Mouse (Mus musculus) limb, embryonic 13.5 days (tissue): ENCODE results near the gene Cartpt. TPM values are rescaled to one million over a fixed set of nuclear protein-coding genes. Genes with fewer than 3 reads are reported as not detected.

Experiments
- ATAC-seq: fragments of 200-750 bp; cut with Nextera tagmentation; 2 replicates; pipeline ENCODE4 v1.8.0; 2017; ENCODE audit warnings: low read depth, moderate number of reproducible peaks, moderate TSS enrichment; ENCODE audit not compliant: low FRiP score
- H3K27ac ChIP-seq: fragments of 300-500 bp; sonication (generic); 2 replicates; pipeline ENCODE4 v1.5.1; 2015; ENCODE audit warnings: inconsistent platforms, mild to moderate bottlenecking, moderate library complexity
- H3K27me3 ChIP-seq: fragments of 300-500 bp; sonication (generic); 2 replicates; pipeline ENCODE4 v1.6.1; 2015; ENCODE audit warnings: mild to moderate bottlenecking, inconsistent platforms
- H3K36me3 ChIP-seq: fragments of 300-500 bp; sonication (generic); 2 replicates; pipeline ENCODE4 v1.6.1; 2015; ENCODE audit warnings: inconsistent platforms, mild to moderate bottlenecking, moderate library complexity
- H3K4me1 ChIP-seq: fragments of 300-500 bp; sonication (generic); 2 replicates; pipeline ENCODE4 v1.6.1; 2015; ENCODE audit warnings: inconsistent platforms
- H3K4me2 ChIP-seq: fragments of 300-500 bp; sonication (generic); replicated peaks from 2 replicates; pipeline ENCODE4 v1.6.1; 2015; ENCODE audit warnings: inconsistent platforms, mild to moderate bottlenecking, moderate library complexity
- H3K4me3 ChIP-seq: fragments of 300-500 bp; sonication (generic); 2 replicates; pipeline ENCODE4 v1.5.1; 2015; ENCODE audit warnings: moderate library complexity, mild to moderate bottlenecking, inconsistent platforms
- H3K9ac ChIP-seq: fragments of 300-500 bp; sonication (generic); 2 replicates; pipeline ENCODE4 v1.6.1; 2015; ENCODE audit warnings: mild to moderate bottlenecking, inconsistent platforms
- H3K9me3 ChIP-seq: fragments of 300-500 bp; sonication (generic); 2 replicates; pipeline ENCODE4 v1.6.1; 2016; ENCODE audit warnings: inconsistent platforms
- WGBS: fragments of 180-500 bp; shearing (Covaris S2); methylation state at CpG from one replicate; pipeline ENCODE4 v1.1.7; 2015; 5-methylcytosine and 5-hydroxymethylcytosine counted together
- polyA plus RNA-seq: library from polyadenylated mRNA; unstranded; fragments of >200 nt; fragmentation: Nextera tagmentation; extraction: Ambion mirVana; gene quantifications from 2 replicates; pipeline ENCODE4 v1.2.1, GENCODE M21; 2015

Cartpt gene
- polyA plus RNA-seq = 0.18 and 0.32 TPM in 2 replicates

DNA sequence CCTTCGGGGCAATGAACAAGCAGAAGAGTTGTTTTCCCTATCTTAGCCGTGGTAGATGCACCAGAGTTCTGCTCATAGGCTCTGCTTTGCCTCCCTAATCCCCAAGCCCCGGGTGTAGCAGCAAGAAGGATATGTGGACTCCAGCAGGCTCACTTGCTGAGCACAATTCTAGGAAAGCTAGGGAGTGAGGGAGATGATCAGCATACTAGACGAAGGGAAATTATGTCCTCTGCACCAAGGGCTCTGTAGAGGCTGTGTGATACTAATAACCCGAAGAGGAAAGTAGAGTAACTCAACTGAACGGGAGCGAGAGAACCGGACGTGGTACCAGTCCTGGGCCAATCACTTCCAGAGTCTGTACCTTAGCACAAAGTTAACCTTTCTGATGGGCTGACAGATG, at the start of gene Cartpt:
TSS of gene Cartpt (minus strand) at position 127 of the 400 bp plus-strand sequence.
- H3K27me3 ChIP-seq = peaks cover 50% of the 10 kb centered on the region
- peaks cover 9% of the 10 kb centered on the region for H3K4me1 ChIP-seq
- no peak within 1 kb of the TSS for H3K9ac ChIP-seq
- no peak within 1 kb of the TSS for H3K27ac ChIP-seq
- peak within 1 kb of the TSS; percentile 25 for H3K4me3 ChIP-seq
- no peaks in the 10 kb centered on the region for H3K36me3 ChIP-seq
- H3K4me2 ChIP-seq = peak within 1 kb of the TSS; percentile 55
- H3K9me3 ChIP-seq = no peaks in the 10 kb centered on the region
- 45% methylated on average over 9 of the region's 9 CpGs for WGBS
- ATAC-seq = no peak

DNA sequence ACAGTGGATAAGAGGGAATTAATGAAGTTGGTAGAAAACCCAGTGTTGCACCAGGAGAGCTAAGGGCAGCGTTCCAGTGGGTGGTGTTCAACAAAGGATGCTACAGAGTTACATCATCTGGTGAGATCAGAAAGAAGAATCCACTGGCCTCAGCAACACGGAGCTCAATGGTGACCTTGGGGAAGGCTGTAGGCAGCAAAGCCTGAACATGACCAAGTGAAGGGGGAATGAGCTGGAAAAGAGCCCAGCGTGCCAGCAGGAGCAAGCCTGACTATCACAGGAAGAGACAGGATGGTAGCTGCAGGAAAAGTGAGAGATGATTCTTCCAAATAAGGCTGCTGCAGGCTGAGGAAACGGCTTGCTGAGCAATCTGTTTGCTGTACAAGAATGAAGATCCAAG, 46.5 kb upstream of the Cartpt start:
- no peak for ATAC-seq
- no peak overlapping the region for H3K9ac ChIP-seq
- peaks cover 47% of the 10 kb centered on the region for H3K36me3 ChIP-seq
- no peak overlapping the region for H3K4me3 ChIP-seq
- H3K9me3 ChIP-seq = no peaks in the 10 kb centered on the region
- no peaks in the 10 kb centered on the region for H3K4me1 ChIP-seq
- no peak overlapping the region for H3K27ac ChIP-seq
- no peak overlapping the region for H3K4me2 ChIP-seq
- no peaks in the 10 kb centered on the region for H3K27me3 ChIP-seq
- 85% methylated on average over 4 of the region's 4 CpGs for WGBS

DNA sequence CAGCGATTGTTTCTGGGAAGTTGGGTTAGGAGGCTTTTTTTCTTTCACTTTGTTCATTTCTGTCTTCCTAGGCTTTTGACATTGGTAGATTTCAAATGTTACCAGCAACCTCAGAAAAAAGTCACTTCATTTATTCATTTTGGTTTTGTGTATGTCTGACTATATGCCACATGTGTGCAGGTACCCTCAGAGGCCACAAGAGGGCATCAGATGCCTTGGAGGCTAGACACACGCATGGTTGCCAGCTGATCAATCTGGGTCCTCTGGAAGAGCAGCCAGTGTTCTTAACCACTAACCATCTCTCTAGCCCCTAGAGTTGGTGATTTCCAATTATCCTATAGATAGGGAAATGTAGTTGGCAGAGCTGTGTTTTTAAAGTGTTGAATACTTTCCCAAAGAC, 42.6 kb upstream of the Cartpt start:
- Histone ChIP-seq H3K27ac (no peak overlapping the region), H3K9ac (no peak overlapping the region), H3K27me3 (no peaks in the 10 kb centered on the region), H3K9me3 (no peaks in the 10 kb centered on the region), H3K4me1 (peaks cover 4% of the 10 kb centered on the region), H3K4me3 (no peak overlapping the region), H3K4me2 (no peak overlapping the region), H3K36me3 (peaks cover 13% of the 10 kb centered on the region)
- WGBS = 92% methylated on average over 2 of the region's 2 CpGs
- no peak for ATAC-seq

DNA sequence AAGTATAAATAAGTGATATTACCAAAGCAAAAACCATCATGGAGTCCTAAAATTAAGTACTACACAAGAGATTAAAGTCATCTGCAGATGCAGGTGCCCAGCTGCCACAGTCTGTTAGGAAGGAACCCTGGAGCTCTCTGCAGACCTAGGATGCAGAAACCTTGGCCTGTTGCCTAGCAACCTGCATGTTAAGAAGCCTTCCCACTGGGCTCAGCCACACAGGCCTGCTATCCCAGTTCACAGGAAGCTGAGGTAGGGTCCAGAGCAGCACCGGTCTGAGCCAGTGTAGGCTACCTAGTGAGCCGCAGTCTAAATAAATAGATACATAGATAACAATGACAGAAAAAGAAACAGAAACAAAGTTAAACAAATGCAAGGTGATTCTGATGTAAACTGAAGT, 39.7 kb upstream of the Cartpt start:
- Histone ChIP-seq H3K36me3 (peaks cover 6% of the 10 kb centered on the region; the same call in 1 of the 2 replicates), H3K4me3 (no peak overlapping the region), H3K4me2 (no peak overlapping the region), H3K4me1 (peaks cover 7% of the 10 kb centered on the region), H3K9me3 (no peaks in the 10 kb centered on the region), H3K27me3 (no peaks in the 10 kb centered on the region), H3K27ac (no peak overlapping the region), H3K9ac (no peak overlapping the region)
- WGBS = 24% methylated on average over 2 of the region's 2 CpGs
- ATAC-seq = no peak

DNA sequence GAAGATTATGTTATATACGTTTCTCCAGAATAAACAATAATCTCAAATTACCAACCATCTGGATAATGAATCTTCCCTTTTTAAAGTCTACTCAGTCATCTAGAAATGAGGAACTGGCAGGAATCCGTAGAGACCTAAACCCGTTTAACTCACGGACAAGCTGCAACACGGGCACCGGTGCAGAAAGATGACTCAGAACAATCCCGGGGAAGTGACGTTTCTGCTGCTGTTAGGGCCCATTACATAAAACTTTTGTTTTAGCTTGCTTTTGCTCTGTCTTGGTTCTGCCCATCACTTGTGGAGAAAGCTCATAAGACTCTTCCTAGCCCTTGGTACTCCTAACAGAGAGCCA, 38.4 kb upstream of the Cartpt start:
- H3K9ac ChIP-seq = no peak overlapping the region
- no peak overlapping the region for H3K4me2 ChIP-seq
- H3K9me3 ChIP-seq = no peaks in the 10 kb centered on the region
- no peak for ATAC-seq
- peaks cover 7% of the 10 kb centered on the region for H3K4me1 ChIP-seq
- H3K27ac ChIP-seq = no peak overlapping the region
- no peak overlapping the region for H3K4me3 ChIP-seq
- 83% methylated on average over 8 of the region's 8 CpGs for WGBS
- H3K27me3 ChIP-seq = no peaks in the 10 kb centered on the region
- H3K36me3 ChIP-seq = peaks cover 6% of the 10 kb centered on the region; the same call in 1 of the 2 replicates

DNA sequence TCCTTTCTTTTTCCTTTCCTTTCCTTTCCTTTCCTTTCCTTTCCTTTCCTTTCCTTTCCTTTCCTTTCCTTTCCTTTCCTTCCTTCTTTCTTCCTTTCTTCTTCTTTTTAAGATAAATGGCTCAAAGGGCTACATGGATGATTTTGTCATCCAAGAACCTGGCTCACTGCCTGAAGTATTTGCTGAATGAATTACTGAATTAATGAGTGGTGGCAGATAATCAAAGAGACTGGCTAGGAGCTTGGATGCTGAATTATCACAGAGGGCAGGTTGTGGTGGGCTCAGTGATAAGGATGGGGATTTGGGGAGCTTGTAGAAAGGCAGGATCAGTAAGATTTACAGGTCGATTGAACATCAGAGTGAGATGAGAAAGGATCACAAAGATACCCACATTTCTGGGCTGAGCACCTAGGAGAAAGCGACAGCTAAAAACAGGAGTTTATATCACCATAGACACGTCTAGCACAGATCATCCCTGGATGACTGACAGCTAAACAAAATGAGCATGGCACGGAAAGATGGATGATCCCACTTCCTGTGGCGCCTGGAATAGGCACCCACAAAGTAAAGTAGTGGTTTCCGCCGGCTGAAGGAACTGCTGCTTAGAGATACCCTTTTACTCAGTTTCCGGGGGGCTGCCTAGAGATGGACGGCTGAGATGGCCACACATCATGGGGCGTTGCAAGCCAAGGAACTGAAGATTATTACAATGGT, 37.9 kb upstream of the Cartpt start:
- Histone ChIP-seq H3K27ac (no peak overlapping the region), H3K4me2 (no peak overlapping the region), H3K9me3 (no peaks in the 10 kb centered on the region), H3K36me3 (peaks cover 3% of the 10 kb centered on the region; the same call in 1 of the 2 replicates), H3K4me3 (no peak overlapping the region), H3K27me3 (no peaks in the 10 kb centered on the region), H3K9ac (no peak overlapping the region), H3K4me1 (peaks cover 7% of the 10 kb centered on the region)
- no peak for ATAC-seq
- WGBS = 85% methylated on average over 10 of the region's 10 CpGs

DNA sequence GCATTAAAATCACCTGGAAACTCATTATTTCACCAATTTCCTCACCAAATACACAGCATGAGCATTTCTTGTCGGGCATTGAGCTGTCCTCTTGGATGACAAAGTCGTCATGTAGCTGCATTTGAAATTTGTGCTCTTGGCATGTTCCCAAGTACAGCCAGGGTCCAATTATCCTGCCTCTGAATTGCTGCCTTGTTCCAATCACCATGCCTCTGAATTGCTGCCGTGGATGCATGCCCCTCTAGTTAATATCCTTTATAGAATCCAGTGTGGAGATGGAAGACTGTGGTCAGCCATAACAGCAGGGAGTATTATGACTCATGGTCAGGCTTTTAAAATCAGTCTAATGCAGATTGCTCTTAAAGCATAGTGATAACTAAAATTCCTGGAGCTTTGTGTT, 36.9 kb upstream of the Cartpt start:
- Histone ChIP-seq H3K9me3 (no peaks in the 10 kb centered on the region), H3K4me3 (no peak overlapping the region), H3K27ac (no peak overlapping the region), H3K4me1 (peaks cover 7% of the 10 kb centered on the region), H3K4me2 (no peak overlapping the region), H3K27me3 (no peaks in the 10 kb centered on the region), H3K9ac (no peak overlapping the region), H3K36me3 (no peaks in the 10 kb centered on the region)
- ATAC-seq = no peak
- WGBS = 22% methylated on average over 3 of the region's 3 CpGs

DNA sequence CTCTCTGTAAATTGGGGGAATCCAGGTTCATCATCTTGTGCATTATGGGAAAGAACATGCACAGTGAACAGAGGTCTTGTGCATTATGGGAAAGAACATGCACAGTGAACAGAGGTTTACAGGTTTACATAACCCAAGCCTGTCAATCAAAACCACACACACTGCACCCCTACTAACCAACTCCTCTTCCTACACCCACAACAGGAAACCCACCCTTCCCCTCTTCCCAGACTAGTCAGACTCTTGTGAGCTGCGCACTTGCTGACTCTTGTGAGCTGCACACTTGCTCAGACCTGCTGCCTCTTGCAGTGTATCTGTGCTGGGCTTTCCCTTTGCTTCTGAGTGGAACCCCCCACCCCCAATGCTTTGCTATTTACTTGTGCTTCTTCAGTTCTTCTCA, 31.5 kb upstream of the Cartpt start:
- Histone ChIP-seq H3K36me3 (no peaks in the 10 kb centered on the region), H3K9ac (no peak overlapping the region), H3K4me3 (no peak overlapping the region), H3K27ac (no peak overlapping the region), H3K9me3 (no peaks in the 10 kb centered on the region), H3K4me1 (no peaks in the 10 kb centered on the region), H3K4me2 (no peak overlapping the region), H3K27me3 (no peaks in the 10 kb centered on the region)
- WGBS = 84% methylated on average over 1 of the region's 1 CpGs
- no peak for ATAC-seq

DNA sequence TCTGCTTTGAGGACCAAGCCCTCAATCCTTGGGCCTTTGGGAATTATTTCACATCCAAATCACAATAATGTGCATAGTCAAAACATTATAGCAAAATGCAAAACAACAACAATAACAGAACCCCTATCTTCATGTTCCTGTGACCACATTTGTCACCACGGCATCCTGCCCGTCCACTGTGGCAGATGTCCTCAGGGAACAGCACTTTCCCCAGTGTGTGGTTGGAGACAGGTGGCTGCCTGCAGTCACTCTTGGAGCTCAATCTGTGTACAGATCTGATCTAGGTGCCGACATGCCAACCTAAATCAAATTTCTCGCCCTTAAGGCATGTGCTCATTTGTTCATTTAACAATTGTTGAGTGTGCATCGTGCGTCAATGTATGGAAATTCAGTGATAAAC, 30.6 kb upstream of the Cartpt start:
- Histone ChIP-seq H3K4me1 (no peaks in the 10 kb centered on the region), H3K27ac (no peak overlapping the region), H3K9me3 (no peaks in the 10 kb centered on the region), H3K27me3 (no peaks in the 10 kb centered on the region), H3K36me3 (no peaks in the 10 kb centered on the region), H3K4me3 (no peak overlapping the region), H3K4me2 (no peak overlapping the region), H3K9ac (no peak overlapping the region)
- no peak for ATAC-seq
- 77% methylated on average over 6 of the region's 6 CpGs for WGBS

DNA sequence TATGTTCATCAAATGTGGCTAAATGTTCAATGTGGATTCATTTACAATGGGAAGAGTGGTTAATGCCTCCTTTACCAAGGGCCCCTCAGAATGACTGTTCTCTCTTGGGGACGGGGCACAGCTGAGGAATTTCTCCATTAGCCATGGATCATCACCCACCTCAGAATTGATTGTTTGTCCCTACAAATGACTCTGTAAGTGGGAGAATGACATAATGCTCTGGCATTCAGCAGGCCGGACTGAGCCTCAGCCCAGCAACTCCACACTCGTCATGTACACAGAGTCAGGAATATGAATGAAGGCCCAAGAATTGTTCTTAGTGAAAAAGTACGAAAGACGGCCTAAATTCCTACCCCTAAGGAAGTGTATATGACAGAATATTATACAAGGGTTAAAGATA, 25.4 kb upstream of the Cartpt start:
- Histone ChIP-seq H3K9ac (no peak overlapping the region), H3K9me3 (no peaks in the 10 kb centered on the region), H3K4me2 (no peak overlapping the region), H3K4me3 (no peak overlapping the region), H3K27ac (no peak overlapping the region), H3K27me3 (no peaks in the 10 kb centered on the region), H3K4me1 (no peaks in the 10 kb centered on the region), H3K36me3 (no peaks in the 10 kb centered on the region)
- no peak for ATAC-seq
- 83% methylated on average over 5 of the region's 5 CpGs for WGBS

DNA sequence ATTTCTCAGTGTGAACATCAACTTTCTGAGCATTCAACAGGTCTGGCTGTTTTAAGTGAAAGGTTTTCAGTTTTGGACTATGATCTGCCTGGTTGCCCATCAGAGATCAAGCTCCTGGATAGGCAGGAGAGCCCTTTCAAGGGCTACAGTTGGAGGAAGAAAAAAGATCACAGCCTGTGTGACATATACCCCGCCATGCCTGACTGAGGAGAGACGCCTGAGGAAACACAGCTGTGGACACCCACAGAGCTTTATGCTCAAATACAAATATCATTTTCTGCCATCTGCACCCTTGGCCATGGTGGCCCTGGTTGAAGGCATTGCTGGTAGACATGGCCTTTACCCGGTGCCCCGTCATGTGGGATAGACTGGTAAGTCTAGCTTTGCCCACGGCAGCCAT, 14.7 kb upstream of the Cartpt start:
- Histone ChIP-seq H3K27me3 (no peaks in the 10 kb centered on the region), H3K9ac (no peak overlapping the region), H3K4me2 (no peak overlapping the region), H3K4me1 (no peaks in the 10 kb centered on the region), H3K4me3 (no peak overlapping the region), H3K9me3 (no peaks in the 10 kb centered on the region), H3K27ac (no peak overlapping the region), H3K36me3 (no peaks in the 10 kb centered on the region)
- WGBS = 86% methylated on average over 5 of the region's 5 CpGs
- no peak for ATAC-seq

DNA sequence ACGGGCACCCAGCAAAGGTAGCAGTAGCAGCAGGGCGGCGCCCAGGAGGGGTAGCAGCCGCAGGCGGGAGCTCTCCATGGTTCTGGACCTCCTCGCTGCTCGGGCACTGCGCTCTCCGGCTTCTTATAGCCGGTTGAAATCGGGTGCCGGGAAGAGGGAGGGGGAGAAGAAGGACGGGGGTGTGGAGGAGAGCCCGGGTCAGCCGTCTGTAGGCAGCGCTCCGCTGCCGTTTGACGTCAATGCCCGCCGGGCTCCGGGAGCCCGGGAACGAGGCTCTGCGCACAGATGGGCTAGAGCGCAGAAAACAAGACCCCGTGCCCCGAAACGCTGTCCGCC, 366 bp downstream of the Cartpt start:
- Histone ChIP-seq H3K27ac (no peak overlapping the region), H3K27me3 (peaks cover 50% of the 10 kb centered on the region), H3K4me1 (peaks cover 9% of the 10 kb centered on the region), H3K9ac (no peak overlapping the region), H3K4me3 (peak overlapping the region; percentile 25), H3K36me3 (no peaks in the 10 kb centered on the region), H3K9me3 (no peaks in the 10 kb centered on the region), H3K4me2 (peak overlapping the region; percentile 55)
- ATAC-seq = peak; percentile 79
- 1% methylated on average over 30 of the region's 30 CpGs for WGBS
